Mouse (Mus musculus) left cerebral cortex, postnatal 25 days (tissue): Measurements from ENCODE around the gene Kpna3. TPM values are rescaled to one million over a fixed set of nuclear protein-coding genes. Genes with fewer than 3 reads are reported as not detected.
"Not testable (repeated sequence)": the region's sequence is repeated elsewhere in the genome, so short reads cannot be mapped to it uniquely, and the experiment has no call there.

Experiments used
- DNase-seq, 2 experiments: peaks; one replicate each; pipeline ENCODE4 v3.0.0; 2022; ENCODE audit warnings: low spot score in 2 of 2, mixed read lengths in 1 of 2
- intact Hi-C: fragments of 180-260 bp; cut with DNase I; formaldehyde crosslinking; loops from one replicate; pipeline ENCODE4 v1.15.1; 2025
- total RNA-seq, 2 experiments: library from RNA; stranded (reverse); gene quantifications; 2 replicates each; pipeline ENCODE4 v1.2.3; 2021

Gene Kpna3
- total RNA-seq, 2 experiments from 2014 or later, result 75.3 to 76.8 TPM

DNA sequence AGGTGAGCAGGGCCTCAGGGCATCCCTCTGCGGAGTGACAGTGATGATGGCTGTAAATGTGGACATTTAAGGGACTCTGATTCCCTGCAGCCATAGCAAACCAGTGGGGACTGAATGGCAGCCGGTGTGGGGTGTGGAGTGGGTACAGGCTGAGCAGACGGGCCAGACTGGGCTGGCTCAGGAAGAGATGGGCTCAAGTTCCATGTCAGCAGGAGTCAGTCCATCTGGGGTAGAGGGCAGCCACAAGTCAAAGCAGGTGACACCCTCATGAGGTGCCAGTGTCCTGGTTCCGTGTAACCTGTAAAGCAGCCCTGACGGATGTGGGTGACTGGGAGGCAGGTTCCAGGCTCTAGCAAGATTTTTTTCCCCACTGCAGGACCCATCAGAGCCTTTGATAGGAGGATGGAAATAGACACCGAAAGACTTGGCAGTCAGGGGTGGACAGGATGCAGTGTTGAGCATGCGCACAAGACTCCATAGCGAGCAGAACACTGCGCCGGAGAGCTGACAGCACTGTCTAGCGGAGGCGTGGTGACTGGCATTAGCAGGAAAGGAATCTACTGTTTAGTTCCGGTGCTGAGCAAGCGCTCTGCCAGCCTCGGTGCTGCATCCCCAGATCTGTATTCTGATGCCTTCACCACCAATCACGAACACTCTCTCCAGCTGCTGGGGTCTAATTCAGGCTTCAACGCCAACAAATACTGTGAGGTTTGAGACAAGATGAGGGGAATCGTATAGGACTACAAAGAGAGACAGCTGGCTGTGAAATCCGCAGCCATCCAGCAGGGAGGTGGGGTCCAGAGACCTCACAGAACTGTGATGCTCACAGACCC lies 111.8 kb downstream of the Kpna3 start:
- intact Hi-C loops, result no loop called here
- DNase-seq, result peak; percentile 89 to 98

DNA sequence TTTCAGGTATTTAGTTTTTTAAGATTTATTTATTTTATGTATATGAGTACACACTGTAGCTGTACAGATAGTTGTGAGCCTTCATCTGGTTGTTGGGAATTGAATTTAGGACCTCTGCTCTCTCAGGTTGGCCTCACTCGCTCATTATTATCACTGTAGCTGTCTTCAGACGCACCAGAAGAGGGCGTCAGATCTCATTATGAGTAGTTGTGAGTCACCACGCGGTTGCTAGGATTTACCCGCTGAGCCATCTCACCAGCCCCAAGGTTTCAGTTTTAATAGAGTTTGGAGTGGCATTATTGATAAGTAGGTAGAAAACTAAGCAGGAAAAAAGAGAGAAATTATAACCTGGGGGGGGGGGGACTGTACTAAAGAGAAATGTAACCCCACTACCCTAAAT lies 112.7 kb downstream of the Kpna3 start:
- intact Hi-C loops, result not testable (repeated sequence)
- DNase-seq, result peak in 1 of 2 experiments; percentile 16

DNA sequence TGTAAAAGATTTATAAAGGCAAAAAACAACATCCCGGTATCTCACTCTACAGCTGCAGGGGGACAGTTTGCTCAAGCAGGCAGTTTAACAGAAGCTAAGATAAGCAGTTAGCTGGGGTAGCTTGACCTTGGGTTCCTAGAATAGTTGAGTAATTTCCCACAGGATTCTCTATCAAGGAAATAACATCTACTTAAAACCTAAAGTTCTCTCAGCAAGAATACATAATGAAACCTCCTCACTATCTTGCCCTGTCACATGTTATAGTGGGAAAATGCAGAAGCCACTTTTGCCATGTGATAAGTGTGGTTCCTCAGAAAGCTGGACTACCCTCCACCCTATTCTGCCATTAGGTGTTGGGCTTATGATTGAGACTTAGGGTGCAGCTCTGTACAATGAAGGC lies 116.9 kb downstream of the Kpna3 start:
- intact Hi-C loops, result no loop called here
- no peak for DNase-seq

DNA sequence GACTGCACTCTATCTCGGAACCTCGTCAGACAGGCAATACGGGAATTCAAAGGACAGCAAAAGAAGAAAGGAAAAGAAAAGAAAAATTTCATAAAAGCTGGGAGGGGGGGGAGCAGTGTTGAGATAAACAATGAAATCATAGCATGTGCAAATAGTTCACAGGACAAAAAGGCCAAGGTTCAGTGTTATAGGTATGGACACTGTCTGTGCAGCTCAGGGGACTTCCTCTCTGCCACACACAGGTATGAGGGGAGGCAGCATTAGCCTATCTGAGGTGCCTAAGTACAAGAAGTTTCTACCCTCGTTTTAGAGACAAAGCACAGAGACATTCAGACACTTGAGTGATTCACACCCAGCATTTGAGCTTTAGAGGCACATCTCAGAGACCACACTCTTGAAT lies 118.5 kb downstream of the Kpna3 start:
- intact Hi-C loops, result no loop called here
- no peak for DNase-seq

DNA sequence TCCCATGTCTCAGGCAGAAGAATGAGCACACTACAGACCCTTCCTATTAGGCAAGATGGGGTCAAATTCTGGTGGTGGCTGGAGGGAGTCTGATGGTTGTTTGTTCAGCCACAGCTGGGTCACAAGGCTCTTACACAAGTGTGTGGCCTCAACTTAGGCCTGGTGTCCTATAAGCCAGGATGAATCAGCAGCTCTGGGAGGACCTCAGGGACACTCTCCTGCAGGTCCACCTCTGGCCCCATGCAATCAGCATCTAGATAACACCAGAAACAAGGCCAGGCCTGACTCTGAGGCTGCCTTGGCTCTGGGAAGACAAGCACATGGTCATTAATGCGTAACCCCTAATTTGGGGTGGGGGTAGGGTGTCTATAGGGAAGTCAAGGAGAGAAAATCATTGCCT lies 118.9 kb downstream of the Kpna3 start:
- DNase-seq, result no peak
- intact Hi-C loops, result no loop called here

DNA sequence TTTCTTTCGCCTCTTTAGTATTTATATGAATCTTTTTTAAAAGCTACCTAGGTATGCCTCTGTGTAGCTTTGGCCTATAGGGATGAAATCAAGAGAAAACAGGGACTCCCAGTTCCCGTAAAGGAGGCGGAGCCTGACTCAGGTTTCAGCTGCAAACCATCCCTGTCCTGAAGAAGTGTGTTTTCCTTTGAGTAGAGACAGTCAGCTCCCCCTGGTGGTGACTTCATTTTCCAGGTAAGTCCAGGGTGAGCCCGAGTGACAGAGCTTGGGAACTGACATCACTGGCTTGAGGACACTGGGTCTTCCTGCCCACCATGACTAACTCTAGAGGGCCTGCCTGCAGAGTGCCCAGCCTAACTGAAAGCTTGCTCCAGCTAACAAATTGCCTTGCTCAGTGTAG lies 122.8 kb downstream of the Kpna3 start:
- intact Hi-C loops, result no loop called here
- DNase-seq, result peak; percentile 60 to 76

Other genes starting within 250 kb of the Kpna3 start
- not detected for gene Sgcg, start 181.4 kb downstream of the Kpna3 start, total RNA-seq
- gene Arl11, start 130.1 kb downstream of the Kpna3 start, total RNA-seq, result 1 to 10 TPM in 1 of 2 experiments, under 1 TPM in 1; 0.55 to 1.3 TPM
- 1 to 10 TPM; 3.6 to 4.1 TPM for gene Ebpl, start 79.4 kb downstream of the Kpna3 start, total RNA-seq
- 10 to 100 TPM; 46.1 to 48.7 TPM for gene Spryd7, start 117.0 kb upstream of the Kpna3 start, total RNA-seq
- 10 to 100 TPM; 11.6 to 12.2 TPM for gene Trim13, start 158.4 kb upstream of the Kpna3 start, total RNA-seq
- gene Kcnrg, start 167.6 kb upstream of the Kpna3 start, total RNA-seq, result under 1 TPM; 0.55 to 0.83 TPM